Mouse (Mus musculus): Measurements from ENCODE around the gene En2. TPM values are rescaled to one million over a fixed set of nuclear protein-coding genes. Genes with fewer than 3 reads are reported as not detected.

The En2 gene
- 0.10 and 0.14 TPM in 2 replicates for polyA plus RNA-seq (2012)

DNA sequence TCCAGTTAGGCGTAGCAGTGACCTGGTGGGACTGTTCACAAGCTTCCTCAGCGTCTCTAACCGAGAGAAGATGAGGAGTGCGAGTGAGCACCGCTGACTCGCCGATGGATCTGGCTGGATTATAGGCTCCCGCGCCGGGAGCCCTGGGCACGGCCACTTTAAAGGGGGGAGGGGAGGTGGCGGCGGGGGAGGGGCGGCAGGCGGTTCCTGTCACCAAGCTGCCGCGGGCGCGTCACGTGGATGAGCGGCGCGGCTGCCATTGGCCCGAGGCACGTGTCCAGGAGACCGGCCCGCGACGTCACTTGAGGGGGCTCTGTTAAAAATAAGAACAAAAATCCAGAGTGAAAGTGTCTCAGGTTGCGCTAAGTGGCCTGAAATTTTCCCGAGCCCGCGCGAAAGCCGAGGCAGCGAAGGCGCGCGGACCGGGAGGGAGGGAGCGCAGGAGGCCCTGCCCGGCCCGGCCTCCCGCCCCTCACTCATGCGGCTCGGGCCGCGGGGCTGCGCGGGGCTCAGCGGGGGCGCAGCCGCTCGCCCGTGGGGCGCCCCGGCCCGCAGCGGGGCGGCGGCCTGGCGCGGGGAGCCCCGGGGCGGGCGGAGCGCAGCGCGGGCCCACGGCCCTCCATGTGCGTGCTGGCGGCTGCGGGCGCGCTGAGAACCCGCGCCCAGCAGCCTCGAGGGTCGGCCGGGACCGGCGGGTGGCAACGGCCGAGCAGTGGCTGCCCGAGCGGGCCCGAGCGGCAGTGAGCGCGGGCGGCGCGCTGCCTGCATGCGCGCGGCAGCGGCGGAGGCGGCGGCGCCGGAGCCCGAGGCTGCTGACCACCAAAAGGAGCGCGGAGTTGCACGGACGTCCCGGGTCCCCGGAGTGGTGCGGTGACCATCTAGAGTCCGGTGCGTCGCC, at the start of gene En2:
Gene En2 (plus strand): TSS at position 337 of the 898 bp plus-strand sequence.

Other genes with a start within 250 kb of the En2 start
- gene Insig1, start 94.3 kb upstream of the En2 start, polyA plus RNA-seq (2012): 38.4 and 38.6 TPM in 2 replicates
- gene Cnpy1, start 80.1 kb downstream of the En2 start, polyA plus RNA-seq (2012): not detected in 2 replicates
- 38.3 and 50.1 TPM in 2 replicates for gene Rbm33, start 151.4 kb downstream of the En2 start, polyA plus RNA-seq (2012)